Mouse (Mus musculus) limb, embryonic 13.5 days (tissue): ENCODE data around the gene Aim2. TPM values are rescaled to one million over a fixed set of nuclear protein-coding genes. Genes with fewer than 3 reads are reported as not detected.

ENCODE experiments used
- polyA plus RNA-seq: library from polyadenylated mRNA; unstranded; fragments of >200 nt; fragmentation: Nextera tagmentation; extraction: Ambion mirVana; gene quantifications from 2 replicates; pipeline ENCODE4 v1.2.1, GENCODE M21; 2015

Aim2 gene
- polyA plus RNA-seq, 1 experiment from 2014 or later: 1.3 TPM

Other genes starting within 250 kb of the Aim2 start
- not detected in 2 replicates for gene Olfr1408, start 213.5 kb upstream of the Aim2 start, polyA plus RNA-seq
- gene Olfr1406, start 160.2 kb upstream of the Aim2 start, polyA plus RNA-seq: not detected in 2 replicates
- gene Olfr218, start 153.1 kb upstream of the Aim2 start, polyA plus RNA-seq: not detected in 2 replicates
- not detected in 2 replicates for gene Olfr1404, start 138.5 kb upstream of the Aim2 start, polyA plus RNA-seq
- not detected in 2 replicates for gene Fcer1a, start 123.7 kb upstream of the Aim2 start, polyA plus RNA-seq
- gene Olfr418, start 84.9 kb upstream of the Aim2 start, polyA plus RNA-seq: not detected in 2 replicates
- not detected in 2 replicates for gene Mptx2, start 73.1 kb upstream of the Aim2 start, polyA plus RNA-seq
- 0.57 and 0.66 TPM in 2 replicates for gene Ackr1, start 17.1 kb upstream of the Aim2 start, polyA plus RNA-seq
- gene Cadm3, start 16.8 kb downstream of the Aim2 start, polyA plus RNA-seq: 0.67 and 0.86 TPM in 2 replicates
- gene Ifi206, start 140.2 kb downstream of the Aim2 start, polyA plus RNA-seq: not detected in 2 replicates
- gene Ifi214, start 185.1 kb downstream of the Aim2 start, polyA plus RNA-seq: not detected in 2 replicates
- gene Ifi213, start 248.4 kb downstream of the Aim2 start, polyA plus RNA-seq: not detected in 2 replicates